Mouse (Mus musculus) liver, postnatal 0 days (tissue): ENCODE measurements around the gene Galc. TPM values are rescaled to one million over a fixed set of nuclear protein-coding genes. Genes with fewer than 3 reads are reported as not detected.
"Not testable (repeated sequence)": the region's sequence is repeated elsewhere in the genome, so short reads cannot be mapped to it uniquely, and the experiment has no call there.

Experiments used
- ATAC-seq: fragments of 200-750 bp; cut with Nextera tagmentation; 2 replicates; pipeline ENCODE4 v1.8.0; 2017; ENCODE audit warnings: mild to moderate bottlenecking, moderate library complexity
- DNase-seq: peaks from one replicate; pipeline ENCODE4 v3.0.0-alpha.2; 2016
- H3K27ac ChIP-seq: fragments of 300-500 bp; sonication (generic); 2 replicates; pipeline ENCODE4 v1.5.1; 2014; ENCODE audit warnings: antibody characterized with exemption, moderate library complexity, mild to moderate bottlenecking, low read depth
- H3K27me3 ChIP-seq: fragments of 300-500 bp; sonication (generic); 2 replicates; pipeline ENCODE4 v1.6.1; 2014; ENCODE audit warnings: low read length, control low read depth, mixed read lengths; ENCODE audit not compliant: insufficient read depth
- H3K36me3 ChIP-seq: fragments of 300-500 bp; sonication (generic); replicated peaks from 2 replicates; pipeline ENCODE4 v1.6.1; 2014; ENCODE audit warnings: mild to moderate bottlenecking, control low read depth, low read length, moderate library complexity, mixed read lengths; ENCODE audit not compliant: insufficient read depth
- H3K4me1 ChIP-seq: fragments of 300-500 bp; sonication (generic); 2 replicates; pipeline ENCODE4 v1.6.1; 2014; ENCODE audit warnings: antibody characterized with exemption, mild to moderate bottlenecking, control low read depth; ENCODE audit not compliant: insufficient read depth
- H3K4me2 ChIP-seq: fragments of 300-500 bp; sonication (generic); 2 replicates; pipeline ENCODE4 v1.6.1; 2014; ENCODE audit warnings: low read depth, mild to moderate bottlenecking, low read length, moderate library complexity, mixed read lengths
- H3K4me3 ChIP-seq: fragments of 300-500 bp; sonication (generic); 2 replicates; pipeline ENCODE4 v1.5.1; 2014; ENCODE audit warnings: low read depth, low read length
- H3K9ac ChIP-seq: fragments of 300-500 bp; sonication (generic); replicated peaks from 2 replicates; pipeline ENCODE4 v1.6.1; 2014; ENCODE audit warnings: mild to moderate bottlenecking, moderate library complexity
- H3K9me3 ChIP-seq: fragments of 300-500 bp; sonication (generic); 2 replicates; pipeline ENCODE4 v1.6.1; 2016; ENCODE audit warnings: mild to moderate bottlenecking, control low read depth, low read length, mixed read lengths
- CTCF ChIP-seq: sonication (generic); IDR thresholded peaks from 2 replicates; pipeline ENCODE4 v1.5.1; 2016; ENCODE audit warnings: antibody characterized with exemption, low read depth
- EP300 ChIP-seq: IDR thresholded peaks from 2 replicates; pipeline ENCODE4 v1.6.1; 2016; ENCODE audit warnings: antibody characterized with exemption, low read depth, mild to moderate bottlenecking
- WGBS: fragments of 180-500 bp; shearing (Covaris S2); extraction: QIAGEN DNeasy Blood & Tissue Kit; methylation state at CpG from one replicate; pipeline ENCODE4 v1.1.7; 2014; ENCODE audit not compliant: insufficient replicate concordance; 5-methylcytosine and 5-hydroxymethylcytosine counted together
- polyA plus RNA-seq: library from polyadenylated mRNA; unstranded; fragments of >200 nt; fragmentation: Nextera tagmentation; extraction: Ambion mirVana; gene quantifications from 2 replicates; pipeline ENCODE4 v1.2.1, GENCODE M21; 2015

Gene Galc
- polyA plus RNA-seq, 1 experiment from 2014 or later, result 2.2 TPM

DNA sequence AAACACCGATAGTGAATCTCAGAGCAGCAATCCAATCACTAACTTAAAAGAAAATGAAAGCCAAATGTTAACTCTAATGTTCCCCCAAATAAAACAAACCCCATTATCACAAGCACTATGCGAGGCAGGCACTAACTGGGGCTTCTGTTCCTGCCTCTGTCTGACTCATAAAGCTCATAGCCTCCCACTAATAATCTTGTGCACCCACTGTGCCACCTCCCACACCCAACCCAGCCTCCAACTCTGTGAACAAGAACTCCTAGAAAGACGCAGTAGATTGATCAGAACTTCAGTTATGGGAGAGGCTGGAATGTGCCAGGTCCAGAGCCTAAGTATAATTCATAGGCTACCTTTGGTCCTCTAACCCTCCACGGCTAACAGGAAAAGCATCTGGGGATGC, 15.1 kb downstream of the Galc start:
- H3K9me3 ChIP-seq, result no peaks in the 10 kb centered on the region
- no peak overlapping the region for H3K9ac ChIP-seq
- no peaks in the 10 kb centered on the region for H3K27me3 ChIP-seq
- TF ChIP-seq CTCF (no peak), EP300 (no peak)
- DNase-seq (no peak), ATAC-seq (no peak)
- no peak overlapping the region for H3K4me2 ChIP-seq
- WGBS, result 77% methylated on average over 4 of the region's 4 CpGs
- H3K4me1 ChIP-seq, result no peaks in the 10 kb centered on the region
- 0 out of 2 replicates have a peak, but pooled peaks cover 2% of the 10 kb centered on the region for H3K36me3 ChIP-seq
- no peak overlapping the region for H3K27ac ChIP-seq
- H3K4me3 ChIP-seq, result no peak overlapping the region

DNA sequence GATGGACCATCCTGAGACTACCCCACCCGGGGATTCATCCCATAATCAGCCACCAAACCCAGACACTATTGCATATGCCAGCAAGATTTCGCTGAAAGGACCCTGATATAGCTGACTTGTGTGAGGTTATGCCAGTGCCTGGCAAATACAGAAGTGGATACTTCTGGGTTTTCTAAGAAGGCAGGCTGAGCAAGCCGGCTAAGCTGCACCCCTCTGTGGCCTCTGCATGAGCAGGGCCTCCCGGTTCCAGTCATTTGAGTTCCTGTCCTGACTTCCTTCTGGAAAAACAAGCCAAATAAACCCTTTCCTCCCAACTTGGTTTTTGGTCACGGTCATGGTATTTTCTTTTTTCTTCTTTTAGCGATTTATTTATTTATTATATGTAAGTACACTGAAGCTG, 20.8 kb downstream of the Galc start:
- WGBS, result 57% methylated on average over 6 of the region's 6 CpGs

DNA sequence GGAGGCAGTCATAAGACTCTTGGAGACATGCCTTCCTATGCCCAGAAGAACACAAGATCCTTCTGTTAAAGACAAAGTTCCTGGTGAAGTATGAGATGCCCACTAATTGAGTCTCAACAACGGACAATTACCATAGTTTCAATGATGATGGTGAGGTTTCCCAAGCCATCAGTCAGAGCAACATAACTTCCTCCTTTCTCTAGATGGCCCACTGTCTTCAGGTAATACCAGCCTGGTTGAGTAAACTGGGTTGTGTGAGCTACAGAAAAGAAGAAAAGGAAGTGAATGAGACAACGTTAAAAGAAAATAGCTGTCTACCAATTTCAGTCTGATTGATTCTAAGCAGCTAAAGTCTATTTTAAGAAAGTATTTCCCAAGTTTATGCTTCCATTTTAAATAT, 32.2 kb downstream of the Galc start:
- no peak for ATAC-seq
- 49% methylated on average over 2 of the region's 2 CpGs for WGBS

More for the DNA sequence above, 20.8 kb downstream of the Galc start:
- H3K4me2 ChIP-seq, H3K27ac ChIP-seq, H3K9ac ChIP-seq, H3K9me3 ChIP-seq, ATAC-seq, H3K4me1 ChIP-seq, H3K4me3 ChIP-seq, DNase-seq, H3K36me3 ChIP-seq, H3K27me3 ChIP-seq: not testable (repeated sequence)

DNA sequence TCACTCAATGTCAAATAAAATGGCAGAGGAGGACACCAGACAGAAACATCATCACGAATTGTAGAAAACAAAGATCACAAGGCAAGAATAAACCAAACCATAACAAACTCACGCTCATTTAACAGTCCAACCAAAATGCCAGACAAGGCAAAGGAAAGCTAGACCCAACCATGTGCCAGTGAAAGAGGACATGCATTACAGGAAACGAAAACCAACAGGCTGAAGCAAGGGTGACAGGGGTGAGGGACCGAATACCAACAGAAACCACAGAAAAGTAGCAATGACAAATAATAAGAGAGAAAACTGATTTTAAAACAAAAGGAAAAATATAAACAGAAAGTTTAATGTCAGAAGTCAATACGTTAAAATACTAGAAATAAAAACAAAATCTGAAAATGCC, 36.0 kb downstream of the Galc start:
- Histone ChIP-seq H3K4me2 (no peak overlapping the region), H3K27ac (no peak overlapping the region), H3K9ac (no peak overlapping the region), H3K4me1 (no peaks in the 10 kb centered on the region), H3K4me3 (no peak overlapping the region), H3K27me3 (no peaks in the 10 kb centered on the region), H3K36me3 (no peaks in the 10 kb centered on the region), H3K9me3 (no peaks in the 10 kb centered on the region)
- WGBS, result 58% methylated on average over 5 of the region's 5 CpGs
- TF ChIP-seq EP300, result no peak
- TF ChIP-seq CTCF, result no peak
- ATAC-seq (no peak), DNase-seq (no peak)

More for the DNA sequence above, 32.2 kb downstream of the Galc start:
- Histone ChIP-seq H3K9ac (no peak overlapping the region), H3K27me3 (no peaks in the 10 kb centered on the region), H3K4me1 (no peaks in the 10 kb centered on the region), H3K27ac (no peak overlapping the region), H3K4me2 (no peak overlapping the region), H3K4me3 (no peak overlapping the region), H3K9me3 (no peaks in the 10 kb centered on the region), H3K36me3 (no peaks in the 10 kb centered on the region)
- no peak for DNase-seq
- TF ChIP-seq EP300 (no peak), CTCF (no peak)

DNA sequence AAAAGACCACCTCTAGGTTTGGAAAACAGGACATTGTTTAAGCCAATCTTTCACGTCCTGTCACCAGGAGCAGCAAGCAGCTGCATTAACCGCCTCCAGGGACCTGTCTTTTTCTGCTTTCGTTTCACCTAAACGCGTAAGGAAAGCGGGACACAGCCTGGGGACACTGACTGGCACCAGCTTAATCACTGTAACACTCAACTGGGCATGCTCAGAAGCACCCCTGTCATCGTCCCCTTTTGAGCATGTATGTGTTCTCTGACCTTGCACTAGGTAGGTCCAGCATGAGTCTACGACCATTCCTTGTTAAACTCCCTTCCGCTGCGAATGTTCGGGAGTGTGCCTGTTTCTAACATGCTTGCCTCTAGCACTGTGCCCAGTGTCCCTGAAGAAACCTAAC, 42.8 kb downstream of the Galc start:
- DNase-seq (no peak), ATAC-seq (no peak)
- TF ChIP-seq CTCF, result no peak
- TF ChIP-seq EP300, result no peak

DNA sequence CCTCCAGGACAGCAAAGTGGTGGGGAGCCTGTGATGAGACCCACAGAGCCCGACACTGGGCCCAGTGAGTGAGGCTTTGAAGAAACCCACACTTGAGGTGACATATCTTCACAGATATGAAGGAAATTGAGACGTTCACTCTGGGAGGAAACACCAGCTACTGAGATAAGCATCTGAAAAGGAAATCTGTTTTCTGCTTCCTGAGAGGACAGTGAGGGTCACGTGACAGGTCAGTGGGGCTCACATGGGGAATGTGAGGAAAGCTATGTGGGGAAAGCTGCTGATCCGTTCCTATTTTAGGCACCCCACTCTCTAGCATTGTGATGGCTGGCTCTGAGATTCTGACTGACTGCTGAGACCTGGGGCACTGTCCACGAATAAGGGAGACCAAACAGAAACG, 43.7 kb downstream of the Galc start:
- TF ChIP-seq CTCF (no peak), EP300 (no peak)
- H3K4me2 ChIP-seq, result no peak overlapping the region
- H3K4me1 ChIP-seq, result no peaks in the 10 kb centered on the region
- no peak overlapping the region for H3K27ac ChIP-seq
- DNase-seq (no peak), ATAC-seq (no peak)
- no peak overlapping the region for H3K9ac ChIP-seq
- H3K9me3 ChIP-seq, result no peaks in the 10 kb centered on the region
- no peak overlapping the region for H3K4me3 ChIP-seq
- WGBS, result 29% methylated on average over 6 of the region's 6 CpGs
- H3K27me3 ChIP-seq, result no peaks in the 10 kb centered on the region
- peaks cover 4% of the 10 kb centered on the region; the same call in 1 of the 2 replicates for H3K36me3 ChIP-seq

More for the DNA sequence above, 42.8 kb downstream of the Galc start:
- Histone ChIP-seq H3K9me3 (no peaks in the 10 kb centered on the region), H3K4me3 (no peak overlapping the region), H3K4me1 (no peaks in the 10 kb centered on the region), H3K27ac (no peak overlapping the region), H3K4me2 (no peak overlapping the region), H3K36me3 (peaks cover 4% of the 10 kb centered on the region; the same call in 1 of the 2 replicates), H3K9ac (no peak overlapping the region), H3K27me3 (no peaks in the 10 kb centered on the region)
- 75% methylated on average over 11 of the region's 11 CpGs for WGBS

DNA sequence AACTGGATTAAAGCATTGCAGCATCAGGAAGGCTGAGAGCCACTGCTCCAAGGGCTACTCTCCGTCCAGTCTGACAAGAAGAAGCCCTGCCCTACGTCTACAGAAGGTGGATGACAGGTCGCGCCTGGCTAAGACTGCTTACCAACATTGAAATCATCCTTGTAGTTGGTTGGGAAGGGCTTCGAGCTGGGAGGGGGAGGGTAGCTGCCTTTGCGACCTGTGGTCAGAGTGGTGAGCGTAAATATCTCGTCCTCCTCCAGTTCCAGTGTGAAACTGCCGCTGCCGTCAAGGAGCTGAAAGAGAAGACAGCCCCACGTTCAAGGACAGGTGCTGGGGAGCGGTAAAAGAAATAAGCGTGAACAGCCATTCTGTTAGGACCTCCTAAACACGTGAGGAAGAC, 45.1 kb downstream of the Galc start:
- DNase-seq, result no peak
- no peak for ATAC-seq
- no peaks in the 10 kb centered on the region for H3K4me1 ChIP-seq
- 60% methylated on average over 14 of the region's 14 CpGs for WGBS
- peaks cover 4% of the 10 kb centered on the region; the same call in 1 of the 2 replicates for H3K36me3 ChIP-seq
- H3K27me3 ChIP-seq, result no peaks in the 10 kb centered on the region
- H3K9me3 ChIP-seq, result no peaks in the 10 kb centered on the region
- no peak overlapping the region for H3K4me3 ChIP-seq
- TF ChIP-seq CTCF (no peak), EP300 (no peak)
- no peak overlapping the region for H3K9ac ChIP-seq
- H3K27ac ChIP-seq, result no peak overlapping the region
- H3K4me2 ChIP-seq, result no peak overlapping the region
